Mouse (Mus musculus): Measurements from ENCODE around the gene 4930522L14Rik. TPM values are rescaled to one million over a fixed set of nuclear protein-coding genes. Genes with fewer than 3 reads are reported as not detected.

The 4930522L14Rik gene
- polyA plus RNA-seq (2012) = 0.04 and 0.16 TPM in 2 replicates

DNA sequence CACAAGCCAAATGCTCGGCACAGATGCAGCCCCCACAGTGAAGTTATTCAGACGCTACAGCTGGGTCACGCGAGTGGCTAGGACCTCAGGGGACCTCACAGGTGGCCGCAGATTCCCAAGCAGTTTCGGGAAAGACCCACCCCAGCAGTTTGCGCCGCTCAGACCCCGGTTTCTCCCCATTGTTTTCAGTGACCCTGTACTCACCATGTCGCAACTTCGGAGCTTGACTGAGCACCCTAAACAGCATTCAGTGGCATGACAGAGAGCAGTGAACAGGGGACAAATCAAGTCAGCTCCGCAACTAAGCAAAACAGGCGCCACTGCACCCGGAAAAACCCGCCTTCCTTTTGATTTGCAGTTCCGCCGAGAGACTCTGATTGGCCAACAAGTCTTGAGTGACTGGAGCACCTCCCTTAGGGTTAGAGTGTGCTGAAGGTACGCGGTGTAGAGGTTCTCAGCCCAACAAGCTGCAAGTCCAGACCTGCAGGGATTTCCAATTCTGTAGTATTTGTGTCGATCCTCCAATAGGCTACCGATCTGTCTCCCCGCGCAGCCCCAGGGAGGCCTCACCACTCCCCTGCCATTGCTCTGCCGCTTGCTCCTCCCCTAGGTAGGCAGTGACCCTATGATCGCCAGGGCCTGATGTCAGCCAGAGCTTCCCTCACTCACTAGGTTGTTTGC is at the start of gene 4930522L14Rik:
4930522L14Rik (minus strand) TSS at position 496 of the 681 bp plus-strand sequence.

DNA sequence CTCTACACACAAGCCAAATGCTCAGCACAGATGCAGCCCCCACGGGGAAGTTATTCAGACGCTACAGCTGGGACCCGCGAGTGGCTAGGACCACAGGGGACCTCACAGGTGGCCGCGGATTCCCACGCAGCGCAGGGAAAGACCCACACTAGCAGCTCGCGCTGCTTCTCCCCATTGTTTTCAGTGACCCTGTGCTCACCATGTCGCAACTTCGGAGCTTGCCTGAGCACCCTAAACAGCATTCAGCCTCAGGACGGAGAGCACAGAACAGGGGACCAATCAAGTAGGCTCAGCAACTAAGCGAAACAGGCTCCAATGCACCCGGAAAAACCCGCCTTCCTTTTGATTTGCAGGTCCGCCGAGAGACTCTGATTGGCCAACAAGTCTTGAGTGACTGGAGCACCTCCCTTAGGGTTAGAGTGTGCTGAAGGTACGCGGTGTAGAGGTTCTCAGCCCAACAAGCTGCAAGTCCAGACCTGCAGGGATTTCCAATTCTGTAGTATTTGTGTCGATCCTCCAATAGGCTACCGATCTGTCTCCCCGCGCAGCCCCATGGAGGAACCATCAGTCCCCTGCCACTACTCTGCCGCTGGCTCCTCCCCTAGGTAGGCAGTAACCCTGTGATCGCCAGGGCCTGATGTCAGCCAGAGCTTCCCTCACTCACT is 61.0 kb downstream of the 4930522L14Rik start, which contains the start of gene 5430403G16Rik:
5430403G16Rik (minus strand) TSS at position 505 of the 665 bp plus-strand sequence.

Other genes with a start within 250 kb of the 4930522L14Rik start
- gene Crlf2, start 192.9 kb downstream of the 4930522L14Rik start, polyA plus RNA-seq (2012) = 215 and 242 TPM in 2 replicates
- gene 5430403G16Rik, start 60.8 kb downstream of the 4930522L14Rik start, polyA plus RNA-seq (2012) = 0.03 TPM in 1 of 2 replicates, not detected in the other
- gene Gm15446, start 171.5 kb upstream of the 4930522L14Rik start, polyA plus RNA-seq (2012) = 0.28 and 0.30 TPM in 2 replicates
- 0.65 and 1.6 TPM in 2 replicates for gene Zfp932, start 244.6 kb upstream of the 4930522L14Rik start, polyA plus RNA-seq (2012)